Mouse (Mus musculus): Measurements from ENCODE around the gene Cep126.

- TF ChIP-seq POLR2A (IDR thresholded peaks at IDR 0.05; ENCODE audit: insufficient read length, low read depth) (no peak), CEBPB (IDR thresholded peaks at IDR 0.05; ENCODE audit: insufficient read depth, poor library complexity, severe bottlenecking) (no peak), USF1 (IDR thresholded peaks at IDR 0.05; ENCODE audit: low read depth) (no peak), POLR2AphosphoS2 (IDR thresholded peaks at IDR 0.05; ENCODE audit: insufficient read length, low read depth) (no peak), SRF (IDR thresholded peaks at IDR 0.05; ENCODE audit: control insufficient read depth, insufficient read length, low read depth) (no peak), E2F4 (IDR thresholded peaks at IDR 0.05; ENCODE audit: insufficient read depth) (no peak), MYOD1 (IDR thresholded peaks at IDR 0.05; ENCODE audit: control insufficient read depth in 1 of 3, insufficient read length in 2 of 3, low read depth in 2 of 3) (no peak), TCF12 (IDR thresholded peaks at IDR 0.05; ENCODE audit: insufficient read depth, poor library complexity, severe bottlenecking) (no peak), MAX (IDR thresholded peaks at IDR 0.05; ENCODE audit: low read depth) (no peak)
Observed at GRCm38 (mm10) chr9:8035091-8035490, 99.0 kb downstream of the Cep126 start.

Data from myocyte (in vitro differentiated cells).